Mouse (Mus musculus) T-cell, adult 66 days (primary cell): ENCODE data around the gene Dhx15. TPM values are rescaled to one million over a fixed set of nuclear protein-coding genes. Genes with fewer than 3 reads are reported as not detected.

Source experiments
- total RNA-seq, 2 experiments: library from RNA; stranded (reverse); gene quantifications; 3 replicates in 1 of 2; 4 replicates in 1 of 2; pipeline ENCODE4 v1.2.4; 2023

Gene Dhx15
- 100 to 1,000 TPM; 284 to 304 TPM for total RNA-seq

GRCm38 (mm10) chr5:52190371-52191179, at the start of gene Dhx15:
TSS of gene Dhx15 (minus strand) at chr5:52190514.

Other genes with a start within 250 kb of the Dhx15 start
- gene Sod3, start 173.3 kb upstream of the Dhx15 start, total RNA-seq, result not detected